In genomic region chr11:107130879-107131748, GRCm38 (mm10) we compare ENCODE assay signal across 7 mouse cellular contexts. TPM values are rescaled to one million over a fixed set of nuclear protein-coding genes. Genes with fewer than 3 reads are reported as not detected.
DNase-seq lines count a peak whose midpoint lies in the region; ATAC-seq lines count a peak whose summit lies in the region.

No protein-coding gene starts in this region.

- peak; percentile 71 for DNase-seq in ZHBTc4 (ENCODE audit: low read depth, low spot score)
- DNase-seq in cerebellum, postnatal 36 days: peak; percentile 63 to 70
- peak; percentile 40 for DNase-seq in gastrocnemius, adult 18-20 months (ENCODE audit: low spot score)
- peak; percentile 42 to 57 for DNase-seq in left cerebral cortex, postnatal 25 days (ENCODE audit: low spot score in 2 of 2)
- peak; percentile 28 to 31 for DNase-seq in right cerebral cortex, postnatal 36 days (ENCODE audit: low spot score in 2 of 2)

- H3K4me2 ChIP-seq in hindbrain, embryonic 16.5 days (ENCODE audit: low read length): peak overlapping the region; percentile 77

- H3K27me3 ChIP-seq in hindbrain, embryonic 16.5 days (replicated peaks; ENCODE audit: control insufficient read depth, insufficient read depth, low read length): no peaks in the 10 kb centered on the region

- under 1% methylated on average over 55 of the region's 65 CpGs for WGBS in hindbrain, embryonic 16.5 days

- H3K27ac ChIP-seq in hindbrain, embryonic 16.5 days (ENCODE audit: low read depth, low read length): peak overlapping the region; percentile 98

- ATAC-seq in hindbrain, embryonic 16.5 days: peak; percentile 54
- ATAC-seq in megakaryocyte-erythroid progenitor cell, adult 5-6 weeks (replicated peaks; ENCODE audit: low FRiP score, low TSS enrichment, poor library complexity, severe bottlenecking): peak; percentile 52

- no peaks in the 10 kb centered on the region for H3K36me3 ChIP-seq in hindbrain, embryonic 16.5 days (ENCODE audit: control insufficient read depth, insufficient read depth, low read length)

- no peaks in the 10 kb centered on the region for H3K9me3 ChIP-seq in hindbrain, embryonic 16.5 days (ENCODE audit: control insufficient read depth, low read length)

- intact Hi-C loops in left cerebral cortex, postnatal 25 days (cut with DNase I): loop anchor here (2.0 kb wide), 1 partner anchor 28 kb away; no protein-coding TSS in a partner anchor

- H3K9ac ChIP-seq in hindbrain, embryonic 16.5 days (ENCODE audit: low read depth, low read length): peak overlapping the region; percentile 98

- H3K4me1 ChIP-seq in hindbrain, embryonic 16.5 days (ENCODE audit: control insufficient read depth, insufficient read depth, low read depth, low read length): peaks cover 23% of the 10 kb centered on the region

- peak overlapping the region; percentile 92 for H3K4me3 ChIP-seq in hindbrain, embryonic 16.5 days (ENCODE audit: low read length)

RNA-seq across cellular contexts. Expression of gene Bptf, which starts 0.8 kb away (rescaled TPM):
- 10 to 100 TPM; 19.1 to 21.4 TPM for total RNA-seq in gastrocnemius, adult 18-20 months (2021)
- polyA plus RNA-seq in hindbrain, embryonic 16.5 days (2015; fragmentation: Nextera tagmentation; extraction: Ambion mirVana): 23.9 and 26.1 TPM in 2 replicates
- total RNA-seq in left cerebral cortex, postnatal 25 days (2021): 10 to 100 TPM; 59.9 to 60.6 TPM
- total RNA-seq in megakaryocyte-erythroid progenitor cell, adult 5-6 weeks (2014; fragmentation: Nextera tagmentation): 80.7 and 83.9 TPM in 2 replicates
- 46.5 and 49.6 TPM in 2 replicates for total RNA-seq in megakaryocyte-erythroid progenitor cell, adult 5-6 weeks (2017)

RNA-seq across cellular contexts. Expression of gene Nol11, which starts 58.1 kb away (rescaled TPM):
- total RNA-seq in gastrocnemius, adult 18-20 months (2021): 10 to 100 TPM; 11.7 to 14.4 TPM
- polyA plus RNA-seq in hindbrain, embryonic 16.5 days (2015; fragmentation: Nextera tagmentation; extraction: Ambion mirVana): 41.9 and 46.2 TPM in 2 replicates
- total RNA-seq in left cerebral cortex, postnatal 25 days (2021): 10 to 100 TPM; 25.3 to 25.5 TPM
- total RNA-seq in megakaryocyte-erythroid progenitor cell, adult 5-6 weeks (2014; fragmentation: Nextera tagmentation): 75.7 and 106 TPM in 2 replicates
- total RNA-seq in megakaryocyte-erythroid progenitor cell, adult 5-6 weeks (2017): 73.9 and 74.6 TPM in 2 replicates

Comparison
In these comparisons a context has a peak if more than half of its experiments do, and no peak if none do; other contexts are left out.
1. Peak in every context shown above with its lines: DNase-seq, ATAC-seq, H3K4me3 ChIP-seq and H3K27ac ChIP-seq.